Mouse (Mus musculus) heart, postnatal 0 days (tissue): ENCODE results near the gene Hvcn1. TPM values are rescaled to one million over a fixed set of nuclear protein-coding genes. Genes with fewer than 3 reads are reported as not detected.
"Not testable (repeated sequence)": the region's sequence is repeated elsewhere in the genome, so short reads cannot be mapped to it uniquely, and the experiment has no call there.

Experiments
- ATAC-seq: fragments of 200-750 bp; cut with Nextera tagmentation; 2 replicates; pipeline ENCODE4 v1.8.0; 2017; ENCODE audit warnings: low read depth, moderate number of reproducible peaks, moderate library complexity; ENCODE audit not compliant: insufficient read depth
- DNase-seq: peaks from one replicate; pipeline ENCODE4 v3.0.0-alpha.2; 2016; ENCODE audit warnings: low spot score
- H3K27ac ChIP-seq: fragments of 300-500 bp; sonication (generic); 2 replicates; pipeline ENCODE4 v1.5.1; 2014; ENCODE audit warnings: low read depth, mild to moderate bottlenecking
- H3K27me3 ChIP-seq: fragments of 300-500 bp; sonication (generic); 2 replicates; pipeline ENCODE4 v1.6.1; 2014; ENCODE audit warnings: low read length, mixed read lengths; ENCODE audit not compliant: control insufficient read depth, insufficient read depth
- H3K36me3 ChIP-seq: fragments of 300-500 bp; sonication (generic); replicated peaks from 2 replicates; pipeline ENCODE4 v1.6.1; 2014; ENCODE audit warnings: low read length, mixed read lengths; ENCODE audit not compliant: control insufficient read depth, insufficient read depth
- H3K4me1 ChIP-seq: fragments of 300-500 bp; sonication (generic); 2 replicates; pipeline ENCODE4 v1.6.1; 2014; ENCODE audit warnings: antibody characterized with exemption; ENCODE audit not compliant: control insufficient read depth, insufficient read depth
- H3K4me2 ChIP-seq: fragments of 300-500 bp; sonication (generic); 2 replicates; pipeline ENCODE4 v1.6.1; 2014; ENCODE audit warnings: low read depth, mild to moderate bottlenecking, low read length, moderate library complexity
- H3K4me3 ChIP-seq: fragments of 300-500 bp; sonication (generic); 2 replicates; pipeline ENCODE4 v1.5.1; 2014; ENCODE audit warnings: low read depth, low read length
- H3K9ac ChIP-seq: fragments of 300-500 bp; sonication (generic); replicated peaks from 2 replicates; pipeline ENCODE4 v1.6.1; 2014; ENCODE audit warnings: low read depth, low read length, mixed read lengths
- H3K9me3 ChIP-seq: fragments of 300-500 bp; sonication (generic); replicated peaks from 2 replicates; pipeline ENCODE4 v1.6.1; 2016; ENCODE audit warnings: low read length; ENCODE audit not compliant: control insufficient read depth
- CTCF ChIP-seq: IDR thresholded peaks from 2 replicates; pipeline ENCODE4 v1.5.1; 2016; ENCODE audit warnings: antibody characterized with exemption, control low read depth, low read depth
- EP300 ChIP-seq: IDR thresholded peaks from 2 replicates; pipeline ENCODE4 v1.6.1; 2016; ENCODE audit warnings: antibody characterized with exemption, low read depth
- WGBS: fragments of 180-500 bp; shearing (Covaris S2); extraction: QIAGEN DNeasy Blood & Tissue Kit; methylation state at CpG from one replicate; pipeline ENCODE4 v1.1.7; 2014; 5-methylcytosine and 5-hydroxymethylcytosine counted together
- polyA plus RNA-seq: library from polyadenylated mRNA; unstranded; fragments of >200 nt; fragmentation: Nextera tagmentation; extraction: Ambion mirVana; gene quantifications from 2 replicates; pipeline ENCODE4 v1.2.1, GENCODE M21; 2015
- total RNA-seq: library from RNA; depleted of rRNA; stranded (reverse); fragments of >200 nt; gene quantifications from 2 replicates; pipeline ENCODE4 v1.2.3, GENCODE M21; 2014; ENCODE audit warnings: low replicate concordance

Hvcn1 gene
- total and polyA plus RNA-seq, 2 experiments from 2014 or later, result 0.23 to 1.2 TPM

- no peaks in the 10 kb centered on the region for H3K9me3 ChIP-seq
- no peaks in the 10 kb centered on the region for H3K27me3 ChIP-seq
- no peak overlapping the region for H3K9ac ChIP-seq
- DNase-seq (no peak), ATAC-seq (no peak)
- WGBS, result 83% methylated on average over 7 of the region's 7 CpGs
- H3K4me1 ChIP-seq, result no peaks in the 10 kb centered on the region
- no peak overlapping the region for H3K4me2 ChIP-seq
- no peak overlapping the region for H3K27ac ChIP-seq
- TF ChIP-seq CTCF (no peak), EP300 (no peak)
- no peak overlapping the region for H3K4me3 ChIP-seq
- peaks cover 44% of the 10 kb centered on the region for H3K36me3 ChIP-seq
These were observed 30.6 kb upstream of the Hvcn1 start for GRCm38 (mm10) chr5:122175961-122176360.

DNA sequence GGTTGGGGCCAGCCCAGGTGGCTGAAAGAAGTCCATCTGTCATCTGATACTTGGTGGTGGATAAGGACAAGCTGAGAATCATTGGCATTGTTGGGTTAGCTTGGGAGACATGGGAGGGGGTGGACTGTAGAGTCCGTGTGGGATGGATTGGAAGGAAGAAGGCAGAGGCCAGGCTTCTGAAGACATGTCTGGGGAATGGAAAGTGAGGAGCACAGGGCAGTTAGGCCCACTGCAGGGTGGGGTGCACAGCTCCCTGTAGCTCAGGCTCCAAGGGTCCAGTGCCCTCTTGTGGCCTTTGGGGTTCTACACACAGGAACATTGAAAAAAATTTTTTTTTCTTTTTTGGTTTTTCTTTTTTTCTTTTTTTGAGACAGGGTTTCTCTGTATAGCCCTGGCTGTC, 30.2 kb upstream of the Hvcn1 start:
- Histone ChIP-seq H3K27ac (no peak overlapping the region), H3K9me3 (no peaks in the 10 kb centered on the region), H3K4me3 (no peak overlapping the region), H3K4me1 (no peaks in the 10 kb centered on the region), H3K36me3 (peaks cover 40% of the 10 kb centered on the region), H3K4me2 (no peak overlapping the region), H3K9ac (no peak overlapping the region), H3K27me3 (no peaks in the 10 kb centered on the region)
- WGBS, result 29% methylated on average over 1 of the region's 1 CpGs
- TF ChIP-seq CTCF (peak; percentile 66), EP300 (no peak)
- DNase-seq (no peak), ATAC-seq (peak; percentile 83)

DNA sequence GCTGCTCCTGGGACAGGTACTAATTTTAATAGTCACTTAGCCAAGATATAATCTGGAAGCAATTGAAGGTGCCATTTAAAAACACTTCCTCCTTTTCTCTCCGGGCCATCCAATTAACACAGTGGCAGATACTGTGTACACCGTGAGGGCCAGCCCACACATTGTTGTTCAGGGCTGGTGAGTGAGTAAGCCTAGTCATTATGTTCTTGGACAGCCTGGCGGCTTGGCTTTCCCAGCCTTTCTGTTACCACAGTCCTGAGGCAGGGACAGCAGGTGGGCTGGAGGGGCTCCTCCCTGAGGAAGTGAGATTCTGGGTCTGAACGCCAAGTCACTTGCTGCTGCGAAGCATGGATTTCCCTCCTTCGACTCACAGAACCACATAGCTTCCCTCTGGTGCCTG, 26.9 kb upstream of the Hvcn1 start:
- H3K27ac ChIP-seq, result no peak overlapping the region
- ATAC-seq (no peak), DNase-seq (no peak)
- WGBS, result 48% methylated on average over 6 of the region's 6 CpGs
- H3K27me3 ChIP-seq, result no peaks in the 10 kb centered on the region
- no peaks in the 10 kb centered on the region for H3K4me1 ChIP-seq
- peaks cover 16% of the 10 kb centered on the region for H3K36me3 ChIP-seq
- no peak overlapping the region for H3K4me3 ChIP-seq
- H3K9me3 ChIP-seq, result no peaks in the 10 kb centered on the region
- no peak overlapping the region for H3K4me2 ChIP-seq
- no peak overlapping the region for H3K9ac ChIP-seq
- no peak for TF ChIP-seq EP300
- TF ChIP-seq CTCF, result no peak

DNA sequence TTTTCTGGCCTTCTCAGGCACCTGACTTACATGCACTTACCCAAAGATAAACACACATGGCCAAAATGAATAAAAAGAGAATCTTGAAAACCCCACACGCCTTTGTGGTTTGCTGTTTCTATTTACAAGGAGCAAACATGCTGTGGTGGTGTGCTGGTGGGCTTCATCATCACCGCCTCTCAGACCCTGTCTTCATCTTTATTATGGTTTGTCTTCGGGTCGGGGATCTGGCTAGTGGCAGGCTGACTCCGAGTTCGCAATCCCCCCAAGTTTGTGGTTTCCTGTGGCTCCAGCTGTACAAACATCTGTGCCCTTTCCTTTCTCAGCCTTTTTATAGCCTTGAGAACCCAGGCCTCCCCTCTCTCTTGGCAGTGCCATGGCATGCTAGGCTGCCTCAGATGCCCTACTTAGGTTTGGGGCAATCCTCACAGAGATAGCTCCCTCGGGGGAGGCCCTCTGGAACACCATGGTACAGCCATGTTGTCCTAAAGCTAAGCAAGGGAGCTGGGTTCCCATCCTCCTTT, 22.3 kb upstream of the Hvcn1 start:
- no peak for ATAC-seq
- Histone ChIP-seq H3K4me3 (no peak overlapping the region), H3K36me3 (no peaks in the 10 kb centered on the region), H3K4me2 (no peak overlapping the region), H3K27ac (no peak overlapping the region; the same call in 1 of the 2 replicates), H3K27me3 (no peaks in the 10 kb centered on the region), H3K9me3 (no peaks in the 10 kb centered on the region), H3K9ac (no peak overlapping the region), H3K4me1 (no peaks in the 10 kb centered on the region)
- no peak for DNase-seq
- no peak for TF ChIP-seq CTCF
- no peak for TF ChIP-seq EP300
- WGBS, result 73% methylated on average over 7 of the region's 7 CpGs

GRCm38 (mm10) chr5:122184858-122185257, 21.7 kb upstream of the Hvcn1 start:
- not testable (repeated sequence) for H3K36me3 ChIP-seq, H3K4me1 ChIP-seq, H3K27ac ChIP-seq, H3K4me2 ChIP-seq, DNase-seq, H3K4me3 ChIP-seq, H3K27me3 ChIP-seq, ATAC-seq, H3K9ac ChIP-seq, H3K9me3 ChIP-seq
- 90% methylated on average over 6 of the region's 6 CpGs for WGBS

GRCm38 (mm10) chr5:122189115-122189514, 17.5 kb upstream of the Hvcn1 start:
- Histone ChIP-seq H3K27me3 (no peaks in the 10 kb centered on the region), H3K36me3 (no peaks in the 10 kb centered on the region), H3K4me2 (no peak overlapping the region), H3K27ac (no peak overlapping the region), H3K9me3 (no peaks in the 10 kb centered on the region), H3K4me1 (no peaks in the 10 kb centered on the region), H3K4me3 (no peak overlapping the region), H3K9ac (no peak overlapping the region)
- WGBS, result 28% methylated on average over 3 of the region's 3 CpGs
- DNase-seq (no peak), ATAC-seq (no peak)
- TF ChIP-seq EP300 (no peak), CTCF (no peak)
